Comparison of ENCODE assay signal across 13 mouse cellular contexts in genomic region chr6:34637588-34638438, GRCm38 (mm10). TPM values are rescaled to one million over a fixed set of nuclear protein-coding genes. Genes with fewer than 3 reads are reported as not detected.
DNase-seq lines count a peak whose midpoint lies in the region; ATAC-seq and TF ChIP-seq lines count a peak whose summit lies in the region.
"Had no signal": no experiment of that assay in that cellular context is flagged by ENCODE, and none has a peak within 500 bp of the region (broad histone marks: within the 10 kb centered on the region; RNA-seq: fewer than 3 reads in every experiment).

No protein-coding gene starts in this region.

- H3K9ac ChIP-seq in heart, adult 2 months (ENCODE audit: low read depth, low read length): no peak overlapping the region
- H3K9ac ChIP-seq in kidney, embryonic 14.5 days (ENCODE audit: low read depth, low read length): no peak overlapping the region
- no peak overlapping the region for H3K9ac ChIP-seq in CH12.LX (ENCODE audit: insufficient read depth, low read depth)
- 0 out of 2 replicates have a peak overlapping the region, but pooled peaks have one; percentile 32 for H3K9ac ChIP-seq in embryonic facial prominence, embryonic 13.5 days

- TF ChIP-seq CTCF in heart, adult 2 months (IDR thresholded peaks at IDR 0.05): no peak
- no peak for TF ChIP-seq CTCF in CH12.LX (conservative IDR thresholded peaks at IDR 0.05 in 1 of 2, IDR thresholded peaks at IDR 0.05 in 1 of 2; ENCODE audit: low read depth in 2 of 2, low read length in 2 of 2)

- dilution Hi-C loops in CH12.LX (cut with MboI; ENCODE audit: extremely low pct_ligation_motif_present, extremely low pct_unique_long_range_greater_than_20kb, low sequenced_read_pairs): no loop called here

- H3K4me2 ChIP-seq in kidney, embryonic 14.5 days (replicated peaks; ENCODE audit: low read depth, low read length): no peak overlapping the region
- peak overlapping the region; percentile 22 for H3K4me2 ChIP-seq in CH12.LX (ENCODE audit: insufficient read depth, low read depth, poor library complexity, severe bottlenecking)
- peak overlapping the region; percentile 37 for H3K4me2 ChIP-seq in embryonic facial prominence, embryonic 13.5 days

- H3K79me2 ChIP-seq in heart, adult 2 months (replicated peaks; ENCODE audit: control insufficient read depth, insufficient read depth, low read length): no peaks in the 10 kb centered on the region; the same call in 1 of the 2 replicates
- H3K79me2 ChIP-seq in CH12.LX (replicated peaks; ENCODE audit: control insufficient read depth, extremely low read depth, insufficient read depth, poor library complexity, severe bottlenecking): no peaks in the 10 kb centered on the region

- peaks cover 7% of the 10 kb centered on the region for H3K4me1 ChIP-seq in heart, adult 2 months (ENCODE audit: control insufficient read depth, insufficient read depth, low read length)
- peaks cover 18% of the 10 kb centered on the region; the same call in 1 of the 2 replicates for H3K4me1 ChIP-seq in kidney, embryonic 14.5 days (ENCODE audit: control insufficient read depth, insufficient read depth, low read length)
- H3K4me1 ChIP-seq in CH12.LX (ENCODE audit: control insufficient read depth in 1 of 2, insufficient read depth in 2 of 2): no peaks in the 10 kb centered on the region
- H3K4me1 ChIP-seq in embryonic facial prominence, embryonic 13.5 days: peaks cover 69% of the 10 kb centered on the region

- no peak overlapping the region for H3K4me3 ChIP-seq in heart, adult 2 months
- H3K4me3 ChIP-seq in kidney, embryonic 14.5 days (ENCODE audit: low read length): no peak overlapping the region
- no peak overlapping the region for H3K4me3 ChIP-seq in CH12.LX (replicated peaks in 1 of 3; ENCODE audit: low read depth in 2 of 3, low read length in 2 of 3, poor library complexity in 1 of 3)
- no peak overlapping the region for H3K4me3 ChIP-seq in embryonic facial prominence, embryonic 13.5 days

- TF ChIP-seq EP300 in heart, adult 2 months (IDR thresholded peaks at IDR 0.05; ENCODE audit: insufficient read depth, low read depth, low read length): no peak
- no peak for TF ChIP-seq EP300 in CH12.LX (IDR thresholded peaks at IDR 0.05; ENCODE audit: low read length)

- no peak for TF ChIP-seq RAD21 in CH12.LX (IDR thresholded peaks at IDR 0.05; ENCODE audit: low read depth, low read length)

- no peak for TF ChIP-seq POLR2A in heart, adult 2 months (IDR thresholded peaks at IDR 0.05; ENCODE audit: insufficient read depth, low read depth, low read length)
- no peak for TF ChIP-seq POLR2A in CH12.LX (IDR thresholded peaks at IDR 0.05; ENCODE audit: low read depth, low read length)

- H3K27ac ChIP-seq in heart, adult 2 months: peak overlapping the region; percentile 1
- peak overlapping the region; percentile 53; the same call in 1 of the 2 replicates for H3K27ac ChIP-seq in kidney, embryonic 14.5 days (ENCODE audit: low read depth, low read length)
- H3K27ac ChIP-seq in CH12.LX (ENCODE audit: insufficient read depth, low read depth): no peak overlapping the region
- peak overlapping the region; percentile 91 for H3K27ac ChIP-seq in embryonic facial prominence, embryonic 13.5 days

- no peak for ATAC-seq in kidney, embryonic 14.5 days (ENCODE audit: low FRiP score, low TSS enrichment)
- ATAC-seq in embryonic facial prominence, embryonic 13.5 days (ENCODE audit: insufficient number of reproducible peaks, insufficient read depth, low FRiP score, low TSS enrichment, low read depth): 0 out of 2 replicates have a peak, but pooled peaks have one; percentile 15
- ATAC-seq: hindbrain, embryonic 16.5 days had no signal

- peaks cover 13% of the 10 kb centered on the region for H3K36me3 ChIP-seq in heart, adult 2 months (ENCODE audit: control insufficient read depth, insufficient read depth, low read length)
- no peaks in the 10 kb centered on the region for H3K36me3 ChIP-seq in kidney, embryonic 14.5 days (ENCODE audit: control insufficient read depth, insufficient read depth, low read length)
- H3K36me3 ChIP-seq in CH12.LX (replicated peaks in 1 of 2; ENCODE audit: control insufficient read depth in 1 of 2, insufficient read depth in 1 of 2, low read length in 1 of 2): no peaks in the 10 kb centered on the region
- H3K36me3 ChIP-seq in embryonic facial prominence, embryonic 13.5 days: peaks cover 10% of the 10 kb centered on the region; the same call in 1 of the 2 replicates

- in situ Hi-C loops in CH12.LX (cut with MboI; ENCODE audit: low pct_ligation_motif_present, low pct_unique_long_range_greater_than_20kb, low sequenced_read_pairs): no loop called here

- no peak for DNase-seq in heart, adult 2 months
- DNase-seq in heart, adult 18-20 months: no peak
- no peak for DNase-seq in kidney, adult 18-20 months
- no peak for DNase-seq in CH12.LX (ENCODE audit: extremely low read depth)
- DNase-seq in left cerebral cortex, postnatal 10 days (ENCODE audit: extremely low spot score in 1 of 2, low spot score in 2 of 2): no peak
- DNase-seq in left cerebral cortex, adult 11 months (ENCODE audit: low spot score): no peak
- DNase-seq: gastrocnemius, postnatal 14 days; lung, postnatal 4 days; right cerebral cortex, postnatal 25 days; thymus, postnatal 4 days had no signal

- H3K9me3 ChIP-seq in kidney, embryonic 14.5 days (ENCODE audit: control insufficient read depth, low read length): no peaks in the 10 kb centered on the region
- H3K9me3 ChIP-seq in CH12.LX (replicated peaks; ENCODE audit: low read length): no peaks in the 10 kb centered on the region
- no peaks in the 10 kb centered on the region for H3K9me3 ChIP-seq in embryonic facial prominence, embryonic 13.5 days

- WGBS in heart, adult 2 months: 52% methylated on average over 10 of the region's 10 CpGs
- 54% methylated on average over 10 of the region's 10 CpGs for WGBS in kidney, embryonic 14.5 days
- 26% methylated on average over 10 of the region's 10 CpGs for WGBS in embryonic facial prominence, embryonic 13.5 days

- intact Hi-C loops in heart, adult 2 months (cut with DNase I): no loop called here
- intact Hi-C loops in left cerebral cortex, postnatal 10 days (cut with DNase I): no loop called here

- no peaks in the 10 kb centered on the region for H3K27me3 ChIP-seq in heart, adult 2 months (ENCODE audit: control insufficient read depth, insufficient read depth, low read length)
- no peaks in the 10 kb centered on the region for H3K27me3 ChIP-seq in kidney, embryonic 14.5 days (ENCODE audit: control insufficient read depth, insufficient read depth, low read length)
- no peaks in the 10 kb centered on the region for H3K27me3 ChIP-seq in CH12.LX (replicated peaks)
- no peaks in the 10 kb centered on the region for H3K27me3 ChIP-seq in embryonic facial prominence, embryonic 13.5 days

TF ChIP-seq in CH12.LX, 34 proteins besides CTCF, POLR2A, EP300 and RAD21:
- TF ChIP-seq ETS1 (conservative IDR thresholded peaks at IDR 0.05; ENCODE audit: low read depth, low read length) (no peak), JUND (conservative IDR thresholded peaks at IDR 0.05; ENCODE audit: low read depth, low read length) (no peak), ELF1 (IDR thresholded peaks at IDR 0.05; ENCODE audit: low read depth, low read length) (no peak), MAX (IDR thresholded peaks at IDR 0.05; ENCODE audit: low read length) (no peak), SMC3 (IDR thresholded peaks at IDR 0.05; ENCODE audit: low read depth, low read length) (no peak), ZKSCAN1 (IDR thresholded peaks at IDR 0.05; ENCODE audit: borderline replicate concordance, low read depth, low read length) (no peak), MAFK (IDR thresholded peaks at IDR 0.05; ENCODE audit: insufficient replicate concordance, low read length) (no peak), TBP (conservative IDR thresholded peaks at IDR 0.05; ENCODE audit: low read depth, low read length) (no peak), MAZ (IDR thresholded peaks at IDR 0.05; ENCODE audit: low read depth, low read length) (no peak), ZC3H11A (IDR thresholded peaks at IDR 0.05; ENCODE audit: low read depth, low read length) (no peak), HCFC1 (IDR thresholded peaks at IDR 0.05; ENCODE audit: low read depth, low read length) (no peak), JUN (IDR thresholded peaks at IDR 0.05; ENCODE audit: insufficient read depth, low read depth, low read length) (no peak), PAX5 (IDR thresholded peaks at IDR 0.05; ENCODE audit: low read length) (no peak), ZMIZ1 (IDR thresholded peaks at IDR 0.05; ENCODE audit: low read depth, low read length) (no peak), GABPA (IDR thresholded peaks at IDR 0.05; ENCODE audit: insufficient replicate concordance, low read depth, low read length) (no peak), CHD2 (IDR thresholded peaks at IDR 0.05; ENCODE audit: low read length) (no peak)

RNA-seq across cellular contexts. Expression of gene Cald1, which starts 39.5 kb away (rescaled TPM):
- 10 to 100 TPM; 47.6 to 62.8 TPM for total RNA-seq in heart, adult 2 months (2021)
- 14.1 and 28.2 TPM in 2 replicates for polyA plus RNA-seq in heart, adult 2 months (2012; rRNA removed)
- 10 to 100 TPM; 48.0 to 48.9 TPM for total RNA-seq in heart, adult 18-20 months (2021)
- 165 and 193 TPM in 2 replicates for polyA plus RNA-seq in kidney, embryonic 14.5 days (2014; fragmentation: Nextera tagmentation; extraction: Ambion mirVana)
- total RNA-seq in CH12.LX (2012; rRNA removed) (0.38 and 0.55 TPM in 2 replicates), CH12.LX (2014; rRNA removed) (0.97 and 1.1 TPM in 2 replicates)
- polyA plus RNA-seq in CH12.LX (2012; ENCODE audit: insufficient read length, low read depth): 4.0 and 5.8 TPM in 2 replicates
- polyA plus RNA-seq in embryonic facial prominence, embryonic 13.5 days (2015; fragmentation: Nextera tagmentation; extraction: Ambion mirVana): 432 and 463 TPM in 2 replicates
- total RNA-seq in left cerebral cortex, postnatal 10 days (2021): 10 to 100 TPM; 23.1 to 25.4 TPM

Comparison
In these comparisons a context has a peak if more than half of its experiments do, and no peak if none do; other contexts are left out.
1. RNA of gene Cald1, which starts 39.5 kb away (total RNA-seq): 47.6 to 62.8 TPM in heart, adult 2 months, 48.0 to 48.9 TPM in heart, adult 18-20 months and 23.1 to 25.4 TPM in left cerebral cortex, postnatal 10 days; 0.38 to 1.1 TPM in CH12.LX; every median in the first group is over 10 times any median in the second.